Mouse (Mus musculus) midbrain, embryonic 14.5 days (tissue): Measurements from ENCODE around the gene Gm43518. TPM values are rescaled to one million over a fixed set of nuclear protein-coding genes. Genes with fewer than 3 reads are reported as not detected.

Source experiments
- ATAC-seq: fragments of 200-750 bp; cut with Nextera tagmentation; 2 replicates; pipeline ENCODE4 v1.8.0; 2017; ENCODE audit warnings: moderate number of reproducible peaks, moderate library complexity; ENCODE audit not compliant: low FRiP score, low TSS enrichment
- DNase-seq: peaks from one replicate; pipeline ENCODE4 v3.0.0-alpha.2; 2015
- H3K27ac ChIP-seq: fragments of 300-500 bp; sonication (generic); replicated peaks from 2 replicates; pipeline ENCODE4 v1.5.1; 2014; ENCODE audit warnings: mild to moderate bottlenecking, low read depth, low read length, moderate library complexity
- H3K27me3 ChIP-seq: fragments of 300-500 bp; sonication (generic); 2 replicates; pipeline ENCODE4 v1.6.1; 2014; ENCODE audit warnings: low read length, control low read depth, mixed read lengths; ENCODE audit not compliant: control insufficient read depth, insufficient read depth
- H3K36me3 ChIP-seq: fragments of 300-500 bp; sonication (generic); 2 replicates; pipeline ENCODE4 v1.6.1; 2014; ENCODE audit warnings: low read length, control low read depth; ENCODE audit not compliant: control insufficient read depth, insufficient read depth
- H3K4me1 ChIP-seq: fragments of 300-500 bp; sonication (generic); 2 replicates; pipeline ENCODE4 v1.6.1; 2014; ENCODE audit warnings: mild to moderate bottlenecking, antibody characterized with exemption, low read length, control low read depth; ENCODE audit not compliant: control insufficient read depth, insufficient read depth
- H3K4me2 ChIP-seq: fragments of 300-500 bp; sonication (generic); 2 replicates; pipeline ENCODE4 v1.6.1; 2014; ENCODE audit warnings: mild to moderate bottlenecking, low read length, moderate library complexity
- H3K4me3 ChIP-seq: fragments of 300-500 bp; sonication (generic); replicated peaks from 2 replicates; pipeline ENCODE4 v1.5.1; 2014; ENCODE audit warnings: low read depth, low read length
- H3K9ac ChIP-seq: fragments of 300-500 bp; sonication (generic); replicated peaks from 2 replicates; pipeline ENCODE4 v1.6.1; 2014; ENCODE audit warnings: mild to moderate bottlenecking, low read length, moderate library complexity
- H3K9me3 ChIP-seq: fragments of 300-500 bp; sonication (generic); 2 replicates; pipeline ENCODE4 v1.6.1; 2016; ENCODE audit warnings: low read length, control low read depth, mixed read lengths; ENCODE audit not compliant: control insufficient read depth
- WGBS: fragments of 180-500 bp; shearing (Covaris S2); extraction: QIAGEN DNeasy Blood & Tissue Kit; methylation state at CpG from one replicate; pipeline ENCODE4 v1.1.7; 2014; 5-methylcytosine and 5-hydroxymethylcytosine counted together
- polyA plus RNA-seq: library from polyadenylated mRNA; unstranded; fragments of >200 nt; fragmentation: Nextera tagmentation; extraction: Ambion mirVana; gene quantifications from 2 replicates; pipeline ENCODE4 v1.2.1, GENCODE M21; 2014

Gene Gm43518
- polyA plus RNA-seq, 1 experiment from 2014 or later: 2.0 TPM

- peaks cover 4% of the 10 kb centered on the region; the same call in 1 of the 2 replicates for H3K27me3 ChIP-seq
- H3K4me1 ChIP-seq: peaks cover 4% of the 10 kb centered on the region; the same call in 1 of the 2 replicates
- H3K4me3 ChIP-seq: no peak overlapping the region
- 50% methylated on average over 3 of the region's 3 CpGs for WGBS
- ATAC-seq (no peak), DNase-seq (no peak)
- H3K36me3 ChIP-seq: no peaks in the 10 kb centered on the region
- no peak overlapping the region for H3K27ac ChIP-seq
- H3K9ac ChIP-seq: no peak overlapping the region
- H3K4me2 ChIP-seq: no peak overlapping the region
- H3K9me3 ChIP-seq: no peaks in the 10 kb centered on the region
Observed at GRCm38 (mm10) chr5:123977231-123977630, 50.0 kb downstream of the Gm43518 start.

GRCm38 (mm10) chr5:123978131-123978530, 50.9 kb downstream of the Gm43518 start:
- Histone ChIP-seq H3K4me1 (peaks cover 4% of the 10 kb centered on the region; the same call in 1 of the 2 replicates), H3K36me3 (no peaks in the 10 kb centered on the region), H3K27ac (no peak overlapping the region), H3K9me3 (no peaks in the 10 kb centered on the region), H3K4me3 (no peak overlapping the region), H3K4me2 (no peak overlapping the region), H3K9ac (no peak overlapping the region), H3K27me3 (peaks cover 4% of the 10 kb centered on the region; the same call in 1 of the 2 replicates)
- WGBS: 85% methylated on average over 5 of the region's 5 CpGs
- DNase-seq: no peak
- no peak for ATAC-seq

GRCm38 (mm10) chr5:123979221-123979979, 52.2 kb downstream of the Gm43518 start:
- ATAC-seq (no peak), DNase-seq (no peak)
- Histone ChIP-seq H3K36me3 (no peaks in the 10 kb centered on the region), H3K27ac (no peak overlapping the region; the same call in 1 of the 2 replicates), H3K9ac (no peak overlapping the region), H3K9me3 (no peaks in the 10 kb centered on the region), H3K4me1 (peaks cover 4% of the 10 kb centered on the region; the same call in 1 of the 2 replicates), H3K4me3 (no peak overlapping the region), H3K27me3 (peaks cover 4% of the 10 kb centered on the region; the same call in 1 of the 2 replicates), H3K4me2 (no peak overlapping the region)
- 71% methylated on average over 18 of the region's 18 CpGs for WGBS

- Histone ChIP-seq H3K27ac (no peak overlapping the region), H3K4me2 (no peak overlapping the region), H3K27me3 (peaks cover 4% of the 10 kb centered on the region; the same call in 1 of the 2 replicates), H3K9ac (no peak overlapping the region), H3K36me3 (no peaks in the 10 kb centered on the region), H3K4me1 (no peaks in the 10 kb centered on the region), H3K9me3 (no peaks in the 10 kb centered on the region), H3K4me3 (no peak overlapping the region)
- DNase-seq (no peak), ATAC-seq (no peak)
- 61% methylated on average over 4 of the region's 4 CpGs for WGBS
Observed at GRCm38 (mm10) chr5:123979980-123980369, 52.8 kb downstream of the Gm43518 start.

GRCm38 (mm10) chr5:123980521-123981249, 53.5 kb downstream of the Gm43518 start:
- Histone ChIP-seq H3K4me1 (no peaks in the 10 kb centered on the region), H3K4me3 (no peak overlapping the region), H3K9me3 (no peaks in the 10 kb centered on the region), H3K27me3 (peaks cover 3% of the 10 kb centered on the region; the same call in 1 of the 2 replicates), H3K27ac (no peak overlapping the region), H3K9ac (no peak overlapping the region), H3K4me2 (no peak overlapping the region), H3K36me3 (no peaks in the 10 kb centered on the region)
- 83% methylated on average over 9 of the region's 9 CpGs for WGBS
- ATAC-seq: no peak
- no peak for DNase-seq

- ATAC-seq (no peak), DNase-seq (no peak)
- no peaks in the 10 kb centered on the region for H3K9me3 ChIP-seq
- no peaks in the 10 kb centered on the region for H3K27me3 ChIP-seq
- no peak overlapping the region for H3K27ac ChIP-seq
- H3K36me3 ChIP-seq: no peaks in the 10 kb centered on the region
- H3K9ac ChIP-seq: no peak overlapping the region
- no peak overlapping the region for H3K4me3 ChIP-seq
- no peaks in the 10 kb centered on the region for H3K4me1 ChIP-seq
- H3K4me2 ChIP-seq: no peak overlapping the region
- 84% methylated on average over 6 of the region's 6 CpGs for WGBS
Observed at GRCm38 (mm10) chr5:123981250-123981554, 54.0 kb downstream of the Gm43518 start.

- H3K4me2 ChIP-seq: no peak overlapping the region
- no peak for DNase-seq
- WGBS: 83% methylated on average over 11 of the region's 11 CpGs
- no peaks in the 10 kb centered on the region for H3K27me3 ChIP-seq
- ATAC-seq: no peak
- no peak overlapping the region for H3K4me3 ChIP-seq
- H3K4me1 ChIP-seq: no peaks in the 10 kb centered on the region
- H3K27ac ChIP-seq: no peak overlapping the region
- no peaks in the 10 kb centered on the region for H3K36me3 ChIP-seq
- no peaks in the 10 kb centered on the region for H3K9me3 ChIP-seq
- no peak overlapping the region for H3K9ac ChIP-seq
Observed at GRCm38 (mm10) chr5:123982838-123983237, 55.6 kb downstream of the Gm43518 start.

GRCm38 (mm10) chr5:123985434-123985833, 58.2 kb downstream of the Gm43518 start:
- peaks cover 7% of the 10 kb centered on the region; the same call in 1 of the 2 replicates for H3K4me1 ChIP-seq
- no peak for DNase-seq
- no peaks in the 10 kb centered on the region for H3K36me3 ChIP-seq
- H3K9me3 ChIP-seq: no peaks in the 10 kb centered on the region
- no peak overlapping the region for H3K4me2 ChIP-seq
- no peak overlapping the region for H3K4me3 ChIP-seq
- 84% methylated on average over 9 of the region's 9 CpGs for WGBS
- ATAC-seq: no peak
- no peaks in the 10 kb centered on the region for H3K27me3 ChIP-seq
- H3K9ac ChIP-seq: no peak overlapping the region
- no peak overlapping the region for H3K27ac ChIP-seq
